Mouse (Mus musculus) cerebellum, adult 18-20 months (tissue): ENCODE measurements around the gene Usp12.

Source experiments
- DNase-seq, 2 experiments: peaks; one replicate each; pipeline ENCODE4 v3.0.0; 2021

Gene Usp12

GRCm38 (mm10) chr5:146687541-146688313 lies 107.1 kb downstream of the Usp12 start:
- DNase-seq = no peak

- DNase-seq = no peak
Measured at GRCm38 (mm10) chr5:146686954-146687353, 107.9 kb downstream of the Usp12 start.
